11 mouse cellular contexts compared by ENCODE assay signal in genomic region chr13:104112266-104112900, GRCm38 (mm10). TPM values are rescaled to one million over a fixed set of nuclear protein-coding genes. Genes with fewer than 3 reads are reported as not detected.
DNase-seq lines count a peak whose midpoint lies in the region; ATAC-seq and TF ChIP-seq lines count a peak whose summit lies in the region.
"Had no signal": no experiment of that assay in that cellular context is flagged by ENCODE, and none has a peak within 500 bp of the region (broad histone marks: within the 10 kb centered on the region; RNA-seq: fewer than 3 reads in every experiment).

No protein-coding gene starts in this region.

- TF ChIP-seq POLR2A in myocyte (IDR thresholded peaks at IDR 0.05; ENCODE audit: insufficient read length, low read depth) = no peak

- no peak for DNase-seq in embryonic facial prominence, embryonic 10.5 days (ENCODE audit: low spot score)
- DNase-seq in left cerebral cortex, postnatal 14 days (ENCODE audit: low spot score in 2 of 2) = peak; percentile 45 to 82
- DNase-seq in left cerebral cortex, postnatal 4 days = no peak
- DNase-seq in embryonic facial prominence, embryonic 14.5 days (ENCODE audit: low spot score) = peak; percentile 63
- no peak for DNase-seq in gastrocnemius, adult 8-10 months (ENCODE audit: low spot score in 2 of 2)
- DNase-seq: kidney, postnatal 36 days had no signal

- H3K27ac ChIP-seq in embryonic facial prominence, embryonic 13.5 days = no peak overlapping the region
- H3K27ac ChIP-seq in embryonic facial prominence, embryonic 10.5 days (replicated peaks) = no peak overlapping the region
- H3K27ac ChIP-seq in embryonic facial prominence, embryonic 14.5 days (replicated peaks; ENCODE audit: low read depth, low read length) = no peak overlapping the region
- H3K27ac ChIP-seq: limb, embryonic 12.5 days; macrophage had no signal

- H3K36me3 ChIP-seq in embryonic facial prominence, embryonic 13.5 days = peaks cover 14% of the 10 kb centered on the region; the same call in 1 of the 2 replicates
- peaks cover 7% of the 10 kb centered on the region; the same call in 1 of the 2 replicates for H3K36me3 ChIP-seq in embryonic facial prominence, embryonic 10.5 days (replicated peaks)
- H3K36me3 ChIP-seq in embryonic facial prominence, embryonic 14.5 days (ENCODE audit: control insufficient read depth, insufficient read depth, low read length) = peaks cover 10% of the 10 kb centered on the region; the same call in 1 of the 2 replicates
- no peaks in the 10 kb centered on the region for H3K36me3 ChIP-seq in myocyte (ENCODE audit: control insufficient read depth, insufficient read depth)

- H3K79me2 ChIP-seq in myocyte (ENCODE audit: control insufficient read depth, insufficient read depth) = no peaks in the 10 kb centered on the region

- H3K4me1 ChIP-seq in embryonic facial prominence, embryonic 13.5 days = peaks cover 25% of the 10 kb centered on the region
- H3K4me1 ChIP-seq in embryonic facial prominence, embryonic 10.5 days = peaks cover 22% of the 10 kb centered on the region
- peaks cover 5% of the 10 kb centered on the region for H3K4me1 ChIP-seq in embryonic facial prominence, embryonic 14.5 days (ENCODE audit: control insufficient read depth, insufficient read depth, low read length)

- WGBS in embryonic facial prominence, embryonic 13.5 days = 17% methylated on average over 12 of the region's 12 CpGs
- 36% methylated on average over 12 of the region's 12 CpGs for WGBS in embryonic facial prominence, embryonic 10.5 days
- 33% methylated on average over 12 of the region's 12 CpGs for WGBS in embryonic facial prominence, embryonic 14.5 days

- no peak overlapping the region for H3ac ChIP-seq in myocyte (ENCODE audit: control insufficient read depth, insufficient read length)

- H3K9ac ChIP-seq in embryonic facial prominence, embryonic 13.5 days = no peak overlapping the region
- no peak overlapping the region for H3K9ac ChIP-seq in embryonic facial prominence, embryonic 14.5 days (ENCODE audit: low read depth, low read length)
- H3K9ac ChIP-seq: limb, embryonic 12.5 days had no signal

- no peak for ATAC-seq in embryonic facial prominence, embryonic 13.5 days (ENCODE audit: insufficient number of reproducible peaks, insufficient read depth, low FRiP score, low TSS enrichment, low read depth)
- ATAC-seq in embryonic facial prominence, embryonic 14.5 days (ENCODE audit: low read depth) = no peak
- no peak for ATAC-seq in erythroid progenitor cell, adult 5-6 weeks (replicated peaks; ENCODE audit: low FRiP score, poor library complexity, severe bottlenecking)

- H3K4me3 ChIP-seq in embryonic facial prominence, embryonic 13.5 days = no peak overlapping the region
- H3K4me3 ChIP-seq in embryonic facial prominence, embryonic 10.5 days = no peak overlapping the region
- no peak overlapping the region for H3K4me3 ChIP-seq in embryonic facial prominence, embryonic 14.5 days (ENCODE audit: low read depth, low read length)
- H3K4me3 ChIP-seq in myocyte = no peak overlapping the region
- H3K4me3 ChIP-seq: limb, embryonic 12.5 days had no signal

- no peaks in the 10 kb centered on the region for H3K27me3 ChIP-seq in embryonic facial prominence, embryonic 13.5 days
- H3K27me3 ChIP-seq in embryonic facial prominence, embryonic 10.5 days (replicated peaks; ENCODE audit: low read depth, poor library complexity, severe bottlenecking) = no peaks in the 10 kb centered on the region
- no peaks in the 10 kb centered on the region for H3K27me3 ChIP-seq in embryonic facial prominence, embryonic 14.5 days (replicated peaks; ENCODE audit: control insufficient read depth, insufficient read depth, low read length)
- no peaks in the 10 kb centered on the region for H3K27me3 ChIP-seq in myocyte (ENCODE audit: control insufficient read depth, insufficient read depth, insufficient read length)
- H3K27me3 ChIP-seq: limb, embryonic 12.5 days had no signal

- H3K9me3 ChIP-seq in embryonic facial prominence, embryonic 13.5 days = peaks cover 3% of the 10 kb centered on the region; the same call in 1 of the 2 replicates
- no peaks in the 10 kb centered on the region for H3K9me3 ChIP-seq in embryonic facial prominence, embryonic 10.5 days
- 0 out of 2 replicates have a peak, but pooled peaks cover 4% of the 10 kb centered on the region for H3K9me3 ChIP-seq in embryonic facial prominence, embryonic 14.5 days (ENCODE audit: control insufficient read depth, low read length)
- H3K9me3 ChIP-seq: limb, embryonic 12.5 days had no signal

- intact Hi-C loops in left cerebral cortex, postnatal 14 days (cut with DNase I) = loop anchor here (10.0 kb wide), 1 partner anchor 188 kb away; the partner anchor contains the start of gene Erbin
- intact Hi-C loops in left cerebral cortex, postnatal 4 days (cut with DNase I) = no loop called here

- H3K4me2 ChIP-seq in embryonic facial prominence, embryonic 13.5 days = peak overlapping the region; percentile 27
- peak overlapping the region; percentile 17 for H3K4me2 ChIP-seq in embryonic facial prominence, embryonic 14.5 days (ENCODE audit: low read depth, low read length)
- peak overlapping the region; percentile 55 for H3K4me2 ChIP-seq in myocyte (ENCODE audit: low read depth)
- H3K4me2 ChIP-seq: limb, embryonic 12.5 days had no signal

TF ChIP-seq in myocyte, 11 proteins besides CTCF, POLR2A, EP300 and RAD21:
- TF ChIP-seq SRF (IDR thresholded peaks at IDR 0.05; ENCODE audit: control insufficient read depth, insufficient read length, low read depth) (no peak), TCF3 (IDR thresholded peaks at IDR 0.05; ENCODE audit: insufficient read length, low read depth) (no peak), MAX (IDR thresholded peaks at IDR 0.05; ENCODE audit: low read depth) (no peak), REST (IDR thresholded peaks at IDR 0.05; ENCODE audit: insufficient read depth, insufficient read length) (no peak), USF1 (IDR thresholded peaks at IDR 0.05; ENCODE audit: low read depth) (no peak)

RNA-seq across cellular contexts. Expression of gene Sgtb, which starts 2.8 kb away (rescaled TPM):
- polyA plus RNA-seq in embryonic facial prominence, embryonic 13.5 days (2015; fragmentation: Nextera tagmentation; extraction: Ambion mirVana) = 8.9 and 10.9 TPM in 2 replicates
- 7.9 and 8.1 TPM in 2 replicates for polyA plus RNA-seq in embryonic facial prominence, embryonic 10.5 days (2016; fragmentation: Nextera tagmentation; extraction: Ambion mirVana)
- 100 to 1,000 TPM; 101 to 102 TPM for total RNA-seq in left cerebral cortex, postnatal 14 days (2021)
- 10 to 100 TPM; 35.2 to 38.1 TPM for total RNA-seq in left cerebral cortex, postnatal 4 days (2021)
- polyA plus RNA-seq in embryonic facial prominence, embryonic 14.5 days (2014; fragmentation: Nextera tagmentation; extraction: Ambion mirVana) = 8.0 and 8.9 TPM in 2 replicates
- 4.3 TPM for polyA plus RNA-seq in myocyte (2012; fragmentation: generic; extraction: Trizol)
- not detected in 2 replicates for total RNA-seq in erythroid progenitor cell, adult 5-6 weeks (2015; ENCODE audit: low replicate concordance)
- total RNA-seq in erythroid progenitor cell, adult 5-6 weeks (2017; ENCODE audit: low replicate concordance) = not detected in 2 replicates
- total RNA-seq in gastrocnemius, adult 8-10 months (2022) = under 1 TPM; 0.10 to 0.83 (median 0.61) TPM

RNA-seq across cellular contexts. Expression of gene Nln, which starts 3.0 kb away (rescaled TPM):
- 13.0 and 14.6 TPM in 2 replicates for polyA plus RNA-seq in embryonic facial prominence, embryonic 13.5 days (2015; fragmentation: Nextera tagmentation; extraction: Ambion mirVana)
- 20.2 and 20.8 TPM in 2 replicates for polyA plus RNA-seq in embryonic facial prominence, embryonic 10.5 days (2016; fragmentation: Nextera tagmentation; extraction: Ambion mirVana)
- 10 to 100 TPM; 31.2 to 31.6 TPM for total RNA-seq in left cerebral cortex, postnatal 14 days (2021)
- 10 to 100 TPM; 77.8 to 81.4 TPM for total RNA-seq in left cerebral cortex, postnatal 4 days (2021)
- polyA plus RNA-seq in embryonic facial prominence, embryonic 14.5 days (2014; fragmentation: Nextera tagmentation; extraction: Ambion mirVana) = 20.2 and 21.5 TPM in 2 replicates
- polyA plus RNA-seq in myocyte (2012; fragmentation: generic; extraction: Trizol) = 10.8 TPM
- total RNA-seq in erythroid progenitor cell, adult 5-6 weeks (2015; ENCODE audit: low replicate concordance) = 5.8 and 11.7 TPM in 2 replicates
- total RNA-seq in erythroid progenitor cell, adult 5-6 weeks (2017; ENCODE audit: low replicate concordance) = 3.5 and 4.4 TPM in 2 replicates
- total RNA-seq in gastrocnemius, adult 8-10 months (2022) = 1 to 10 TPM; 4.6 to 5.9 (median 5.1) TPM

Comparison
In these comparisons a context has a peak if more than half of its experiments do, and no peak if none do; other contexts are left out.
1. DNase-seq: peak in left cerebral cortex, postnatal 14 days (2 of 2) and embryonic facial prominence, embryonic 14.5 days (single experiment); none in embryonic facial prominence, embryonic 10.5 days (single experiment), left cerebral cortex, postnatal 4 days (single experiment) and gastrocnemius, adult 8-10 months (0 of 2).
2. RNA of gene Sgtb, which starts 2.8 kb away (total RNA-seq): 101 to 102 TPM in left cerebral cortex, postnatal 14 days and 35.2 to 38.1 TPM in left cerebral cortex, postnatal 4 days; 0.10 to 0.83 TPM in gastrocnemius, adult 8-10 months and not detected in erythroid progenitor cell, adult 5-6 weeks; every median in the first group is over 10 times any median in the second.
3. Peak in every context shown above with its lines, with median percentiles within 50 percentile points of each other: H3K4me2 ChIP-seq.